Mouse (Mus musculus) cerebellum, adult 11 months (tissue): ENCODE results near the gene Zfp683.

ENCODE experiments used
- DNase-seq: peaks from one replicate; pipeline ENCODE4 v3.0.0; 2022

Zfp683 gene

GRCm38 (mm10) chr4:134058166-134058715 is 4.6 kb downstream of the Zfp683 start:
- no peak for DNase-seq

- DNase-seq, result no peak
Observed at GRCm38 (mm10) chr4:134058908-134059307, 5.3 kb downstream of the Zfp683 start.

- no peak for DNase-seq
Observed at GRCm38 (mm10) chr4:134060135-134060865, 6.7 kb downstream of the Zfp683 start, which contains the start of gene Crybg2. Crybg2 (plus strand) TSS chr4:134060815.

GRCm38 (mm10) chr4:134061166-134061830 is 7.7 kb downstream of the Zfp683 start:
- DNase-seq, result no peak

- no peak for DNase-seq
Observed at GRCm38 (mm10) chr4:134061944-134062446, 8.4 kb downstream of the Zfp683 start.

- DNase-seq, result no peak
Observed at GRCm38 (mm10) chr4:134062561-134062960, 8.9 kb downstream of the Zfp683 start.

- no peak for DNase-seq
Observed at GRCm38 (mm10) chr4:134065431-134066004, 11.9 kb downstream of the Zfp683 start.

- DNase-seq, result no peak
Observed at GRCm38 (mm10) chr4:134067383-134067782, 13.7 kb downstream of the Zfp683 start.

- DNase-seq, result no peak
Observed at GRCm38 (mm10) chr4:134067833-134068544, 14.4 kb downstream of the Zfp683 start.

GRCm38 (mm10) chr4:134068793-134069580 is 15.3 kb downstream of the Zfp683 start:
- no peak for DNase-seq

GRCm38 (mm10) chr4:134078694-134079093 is 25.1 kb downstream of the Zfp683 start:
- DNase-seq, result no peak

- DNase-seq, result no peak
Observed at GRCm38 (mm10) chr4:134080674-134081073, 27.0 kb downstream of the Zfp683 start.

- peak; percentile 44 for DNase-seq
Observed at GRCm38 (mm10) chr4:134081730-134082386, 28.2 kb downstream of the Zfp683 start.

- no peak for DNase-seq
Observed at GRCm38 (mm10) chr4:134082460-134082859, 28.8 kb downstream of the Zfp683 start.

- DNase-seq, result no peak
Observed at GRCm38 (mm10) chr4:134084999-134085398, 31.4 kb downstream of the Zfp683 start.

GRCm38 (mm10) chr4:134087412-134087811 is 33.8 kb downstream of the Zfp683 start:
- DNase-seq, result peak; percentile 39

GRCm38 (mm10) chr4:134089029-134089428 is 35.4 kb downstream of the Zfp683 start:
- DNase-seq, result no peak

GRCm38 (mm10) chr4:134090521-134091224 is 37.0 kb downstream of the Zfp683 start:
- no peak for DNase-seq

GRCm38 (mm10) chr4:134091225-134091529 is 37.5 kb downstream of the Zfp683 start:
- no peak for DNase-seq

GRCm38 (mm10) chr4:134092382-134093288 is 39.0 kb downstream of the Zfp683 start:
- DNase-seq, result no peak
